Mouse (Mus musculus) stomach, embryonic 14.5 days (tissue): ENCODE results near the gene Fam129a. TPM values are rescaled to one million over a fixed set of nuclear protein-coding genes. Genes with fewer than 3 reads are reported as not detected.

Source experiments
- ATAC-seq: fragments of 200-750 bp; cut with Nextera tagmentation; 2 replicates; pipeline ENCODE4 v1.8.0; 2017; ENCODE audit warnings: low read depth, moderate TSS enrichment; ENCODE audit not compliant: insufficient number of reproducible peaks, insufficient read depth, low FRiP score
- H3K27ac ChIP-seq: fragments of 300-500 bp; sonication (generic); 2 replicates; pipeline ENCODE4 v1.5.1; 2014; ENCODE audit warnings: mild to moderate bottlenecking, low read length, moderate library complexity, mixed read lengths
- H3K27me3 ChIP-seq: fragments of 300-500 bp; sonication (generic); 2 replicates; pipeline ENCODE4 v1.6.1; 2014; ENCODE audit warnings: low read length, control low read depth, mixed read lengths; ENCODE audit not compliant: control insufficient read depth, insufficient read depth
- H3K36me3 ChIP-seq: fragments of 300-500 bp; sonication (generic); 2 replicates; pipeline ENCODE4 v1.6.1; 2014; ENCODE audit warnings: mild to moderate bottlenecking, control low read depth, low read length, moderate library complexity, mixed read lengths; ENCODE audit not compliant: control insufficient read depth, insufficient read depth
- H3K4me1 ChIP-seq: fragments of 300-500 bp; sonication (generic); 2 replicates; pipeline ENCODE4 v1.6.1; 2014; ENCODE audit warnings: low read length, control low read depth, mixed read lengths; ENCODE audit not compliant: control insufficient read depth, insufficient read depth
- H3K4me2 ChIP-seq: fragments of 300-500 bp; sonication (generic); replicated peaks from 2 replicates; pipeline ENCODE4 v1.6.1; 2014; ENCODE audit warnings: low read depth, low read length, control low read depth
- H3K4me3 ChIP-seq: fragments of 300-500 bp; sonication (generic); 2 replicates; pipeline ENCODE4 v1.5.1; 2014; ENCODE audit warnings: low read depth, low read length, control low read depth
- H3K9ac ChIP-seq: fragments of 300-500 bp; sonication (generic); replicated peaks from 2 replicates; pipeline ENCODE4 v1.6.1; 2014; ENCODE audit warnings: low read depth, mild to moderate bottlenecking, control low read depth, low read length, moderate library complexity, mixed read lengths
- H3K9me3 ChIP-seq: fragments of 300-500 bp; sonication (generic); 2 replicates; pipeline ENCODE4 v1.6.1; 2016; ENCODE audit warnings: low read depth, low read length, control low read depth; ENCODE audit not compliant: control insufficient read depth
- WGBS: fragments of 180-500 bp; shearing (Covaris S2); extraction: QIAGEN DNeasy Blood & Tissue Kit; methylation state at CpG from one replicate; pipeline ENCODE4 v1.1.7; 2014; 5-methylcytosine and 5-hydroxymethylcytosine counted together
- polyA plus RNA-seq: library from polyadenylated mRNA; unstranded; fragments of >200 nt; fragmentation: Nextera tagmentation; extraction: Ambion mirVana; gene quantifications from 2 replicates; pipeline ENCODE4 v1.2.1, GENCODE M21; 2014

The Fam129a gene
- polyA plus RNA-seq, 1 experiment from 2014 or later: 9.0 TPM

GRCm38 (mm10) chr1:151550587-151551479 is 20.2 kb upstream of the Fam129a start:
- Histone ChIP-seq H3K4me2 (no peak overlapping the region), H3K4me1 (no peaks in the 10 kb centered on the region), H3K9ac (no peak overlapping the region), H3K36me3 (no peaks in the 10 kb centered on the region), H3K27me3 (no peaks in the 10 kb centered on the region), H3K9me3 (no peaks in the 10 kb centered on the region), H3K4me3 (no peak overlapping the region), H3K27ac (no peak overlapping the region)
- WGBS: 58% methylated on average over 19 of the region's 19 CpGs
- no peak for ATAC-seq

GRCm38 (mm10) chr1:151560536-151560935 is 10.4 kb upstream of the Fam129a start:
- no peaks in the 10 kb centered on the region for H3K4me1 ChIP-seq
- no peak for ATAC-seq
- H3K9me3 ChIP-seq: no peaks in the 10 kb centered on the region
- H3K4me2 ChIP-seq: no peak overlapping the region
- no peak overlapping the region for H3K9ac ChIP-seq
- 70% methylated on average over 11 of the region's 11 CpGs for WGBS
- H3K27me3 ChIP-seq: no peaks in the 10 kb centered on the region
- H3K36me3 ChIP-seq: no peaks in the 10 kb centered on the region
- H3K27ac ChIP-seq: no peak overlapping the region
- no peak overlapping the region for H3K4me3 ChIP-seq

GRCm38 (mm10) chr1:151563401-151563800 is 7.6 kb upstream of the Fam129a start:
- Histone ChIP-seq H3K36me3 (no peaks in the 10 kb centered on the region), H3K4me1 (no peaks in the 10 kb centered on the region), H3K27ac (no peak overlapping the region), H3K4me2 (no peak overlapping the region), H3K4me3 (no peak overlapping the region), H3K9ac (no peak overlapping the region), H3K9me3 (no peaks in the 10 kb centered on the region), H3K27me3 (no peaks in the 10 kb centered on the region)
- 68% methylated on average over 5 of the region's 5 CpGs for WGBS
- no peak for ATAC-seq

GRCm38 (mm10) chr1:151563893-151564292 is 7.1 kb upstream of the Fam129a start:
- 49% methylated on average over 6 of the region's 6 CpGs for WGBS
- no peak overlapping the region for H3K9ac ChIP-seq
- no peak overlapping the region for H3K27ac ChIP-seq
- no peaks in the 10 kb centered on the region for H3K36me3 ChIP-seq
- no peaks in the 10 kb centered on the region for H3K4me1 ChIP-seq
- no peak for ATAC-seq
- no peaks in the 10 kb centered on the region for H3K27me3 ChIP-seq
- H3K4me3 ChIP-seq: no peak overlapping the region
- H3K9me3 ChIP-seq: no peaks in the 10 kb centered on the region
- no peak overlapping the region for H3K4me2 ChIP-seq

GRCm38 (mm10) chr1:151564377-151564776 is 6.6 kb upstream of the Fam129a start:
- 17% methylated on average over 12 of the region's 12 CpGs for WGBS
- Histone ChIP-seq H3K4me2 (no peak overlapping the region), H3K9ac (no peak overlapping the region), H3K36me3 (no peaks in the 10 kb centered on the region), H3K4me1 (no peaks in the 10 kb centered on the region), H3K4me3 (no peak overlapping the region), H3K27ac (no peak overlapping the region), H3K27me3 (no peaks in the 10 kb centered on the region), H3K9me3 (no peaks in the 10 kb centered on the region)
- ATAC-seq: peak; percentile 71; the same call in 1 of the 2 replicates

DNA sequence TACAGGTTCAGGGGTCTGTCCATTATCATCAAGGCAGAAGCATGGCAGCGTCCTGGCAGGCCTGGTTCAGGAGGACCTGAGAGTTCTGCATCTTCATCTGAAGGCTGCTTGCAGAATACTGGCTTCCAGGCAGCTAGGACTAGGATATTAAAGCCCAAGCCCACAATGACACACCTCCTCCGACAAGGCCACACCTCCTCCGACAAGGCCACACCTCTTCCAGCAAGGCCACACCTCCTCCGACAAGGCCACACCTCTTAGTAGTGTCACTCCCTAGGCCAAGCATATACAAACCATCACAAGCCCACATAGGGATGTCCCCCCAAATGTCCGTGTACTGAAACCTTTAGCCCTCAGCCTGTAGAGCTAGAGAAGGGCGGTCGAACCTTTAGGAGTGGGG is 2.3 kb upstream of the Fam129a start:
- Histone ChIP-seq H3K4me1 (peaks cover 3% of the 10 kb centered on the region; the same call in 1 of the 2 replicates), H3K9me3 (no peaks in the 10 kb centered on the region), H3K36me3 (no peaks in the 10 kb centered on the region), H3K27ac (no peak overlapping the region), H3K4me2 (no peak overlapping the region), H3K27me3 (no peaks in the 10 kb centered on the region), H3K4me3 (no peak overlapping the region), H3K9ac (no peak overlapping the region)
- ATAC-seq: no peak
- WGBS: 74% methylated on average over 7 of the region's 7 CpGs

DNA sequence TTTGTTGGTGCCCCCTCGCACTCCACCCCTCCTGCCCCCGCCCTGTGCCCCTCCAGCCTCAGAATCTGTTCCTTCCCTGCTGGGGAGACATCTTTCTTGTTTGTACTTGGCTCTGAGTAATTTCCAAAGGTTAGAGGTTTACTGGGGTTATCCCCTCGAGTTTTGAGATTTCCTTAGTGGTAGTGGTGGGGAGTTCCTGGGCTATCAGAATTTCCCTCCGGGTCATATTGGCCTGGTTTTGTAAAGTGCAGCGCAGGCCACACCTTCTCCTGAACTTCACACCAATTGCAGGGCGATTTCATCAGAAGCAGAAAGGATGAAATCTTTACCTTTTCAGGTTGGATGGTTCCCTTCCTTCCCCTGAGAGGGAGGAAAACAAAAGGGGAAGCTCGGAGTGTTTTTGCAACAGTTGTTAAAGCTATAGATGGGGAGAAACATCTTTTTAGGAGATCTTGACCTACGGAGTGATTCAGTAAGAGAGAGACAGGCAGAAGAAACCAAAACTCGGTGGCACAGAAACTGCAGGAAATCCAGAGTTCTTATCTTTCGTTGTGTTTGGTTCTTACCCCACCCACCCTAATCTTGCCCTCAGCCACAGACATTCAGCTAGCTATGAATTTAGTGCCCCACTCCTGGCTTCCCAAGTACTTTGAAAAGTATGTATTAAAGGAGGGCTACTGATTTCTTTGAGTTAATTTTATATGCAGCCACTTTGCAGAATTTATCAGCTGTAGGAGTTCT is 1.0 kb downstream of the Fam129a start:
- H3K27ac ChIP-seq: no peak overlapping the region; the same call in 1 of the 2 replicates
- no peak for ATAC-seq

DNA sequence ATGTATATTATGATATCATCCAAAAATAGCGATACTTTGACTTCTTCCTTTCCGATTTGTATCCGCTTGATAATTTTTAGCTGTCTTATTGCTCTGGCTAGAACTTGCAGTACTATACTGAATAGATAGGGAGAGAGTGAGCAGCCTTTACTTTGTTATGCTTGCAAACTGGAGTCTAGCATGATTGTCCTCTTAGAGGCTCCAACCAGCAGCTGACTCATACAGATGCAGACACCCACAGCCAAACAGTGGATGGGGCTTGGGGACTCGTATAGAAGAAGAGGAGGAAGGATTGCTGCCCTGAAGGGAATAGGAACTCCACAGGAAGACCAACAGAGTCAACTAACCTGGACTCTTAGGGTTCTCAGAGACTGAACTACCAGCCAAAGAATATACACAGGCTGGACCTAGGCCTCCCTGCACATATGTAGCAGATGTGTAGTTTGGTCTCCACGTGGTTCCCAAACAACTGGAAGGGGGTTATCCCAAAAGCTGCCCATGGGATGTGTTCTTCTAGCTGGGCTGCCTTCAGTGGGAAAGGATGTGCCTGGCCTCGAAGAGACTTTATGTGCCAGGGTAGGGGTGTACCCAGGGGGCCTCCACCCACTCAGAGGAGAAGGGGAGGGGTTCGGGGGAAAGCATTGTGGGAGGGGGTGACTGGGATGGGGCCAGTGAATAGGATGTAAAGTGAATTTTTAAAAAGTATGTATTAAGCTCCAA is 1.8 kb downstream of the Fam129a start:
- ATAC-seq: no peak
- no peak overlapping the region for H3K9ac ChIP-seq
- no peak overlapping the region for H3K4me2 ChIP-seq
- H3K9me3 ChIP-seq: no peaks in the 10 kb centered on the region
- H3K4me1 ChIP-seq: peaks cover 3% of the 10 kb centered on the region; the same call in 1 of the 2 replicates
- no peak overlapping the region for H3K4me3 ChIP-seq
- no peak overlapping the region for H3K27ac ChIP-seq
- no peaks in the 10 kb centered on the region for H3K36me3 ChIP-seq
- H3K27me3 ChIP-seq: no peaks in the 10 kb centered on the region
- WGBS: 76% methylated on average over 7 of the region's 7 CpGs

More for the DNA sequence above, 1.0 kb downstream of the Fam129a start:
- H3K36me3 ChIP-seq: no peaks in the 10 kb centered on the region
- no peaks in the 10 kb centered on the region for H3K9me3 ChIP-seq
- peak overlapping the region; percentile 53 for H3K4me3 ChIP-seq
- H3K9ac ChIP-seq: peak overlapping the region; percentile 33
- H3K4me2 ChIP-seq: peak overlapping the region; percentile 86
- no peaks in the 10 kb centered on the region for H3K27me3 ChIP-seq
- peaks cover 3% of the 10 kb centered on the region; the same call in 1 of the 2 replicates for H3K4me1 ChIP-seq
- WGBS: 20% methylated on average over 10 of the region's 10 CpGs
